Mouse (Mus musculus) cerebellum, postnatal 25 days (tissue): ENCODE data around the gene Hist1h3c.
"Not testable (repeated sequence)": the region's sequence is repeated elsewhere in the genome, so short reads cannot be mapped to it uniquely, and the experiment has no call there.

Experiments used
- DNase-seq, 2 experiments: peaks; one replicate each; pipeline ENCODE4 v3.0.0; 2021; ENCODE audit warnings: mixed read lengths in 2 of 2

Hist1h3c gene

DNA sequence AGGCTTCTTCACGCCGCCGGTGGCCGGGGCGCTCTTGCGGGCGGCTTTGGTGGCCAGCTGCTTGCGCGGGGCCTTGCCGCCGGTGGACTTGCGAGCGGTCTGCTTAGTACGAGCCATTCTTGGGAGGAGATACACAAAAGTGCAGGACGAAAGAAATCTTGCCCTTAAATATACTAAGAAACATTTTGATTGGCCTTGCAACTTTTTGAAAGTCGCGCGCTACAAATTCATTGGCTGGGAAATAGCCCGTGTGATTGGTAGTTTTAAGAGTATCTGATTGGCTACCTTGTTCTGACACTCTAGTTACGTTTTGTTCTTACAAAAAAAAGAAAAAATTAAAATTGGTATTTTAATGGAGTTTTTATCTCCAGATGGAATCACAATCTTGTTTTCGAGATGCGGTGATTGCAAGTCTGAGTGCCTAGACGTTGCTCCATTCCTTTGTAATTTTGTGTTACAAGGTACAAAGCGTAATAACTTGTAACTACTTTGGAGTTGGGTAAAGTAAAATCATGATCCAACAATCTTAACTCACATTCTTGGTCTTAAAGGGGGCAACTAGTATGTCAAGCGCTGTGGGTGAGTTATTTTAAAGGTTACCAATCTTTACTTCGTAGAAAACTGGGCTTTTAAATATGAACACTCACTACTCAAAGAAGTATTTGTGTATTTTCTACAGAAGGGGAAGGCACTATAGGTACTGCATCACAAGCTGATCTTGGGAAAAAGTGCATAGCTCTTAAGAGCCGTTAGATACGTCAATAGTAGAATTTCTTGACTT, at the start of gene Hist1h3c:
Gene Hist1h3c (minus strand): TSS at position 222 of the 781 bp plus-strand sequence.
- peak; percentile 84 to 89 for DNase-seq

DNA sequence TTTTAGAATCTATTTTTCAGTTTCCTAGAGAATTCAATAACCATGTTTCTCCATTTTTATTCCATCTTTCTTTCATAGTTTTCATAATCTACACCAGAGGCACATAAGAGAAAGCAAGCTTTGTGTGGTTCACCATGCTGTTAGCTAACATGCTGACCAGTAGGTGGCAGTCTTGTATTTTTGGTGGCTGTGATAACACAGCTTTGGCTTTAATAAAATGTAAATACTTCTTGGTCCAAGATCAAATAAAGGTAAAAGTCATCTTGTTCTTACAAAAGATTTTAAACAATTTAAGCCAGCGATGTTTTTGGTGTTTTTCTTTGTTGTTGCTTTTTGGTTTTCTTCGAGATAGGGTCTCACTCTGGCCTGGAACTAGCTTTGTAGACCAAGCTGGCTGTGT, 47.1 kb upstream of the Hist1h3c start:
- peak; percentile 15 to 63 for DNase-seq

DNA sequence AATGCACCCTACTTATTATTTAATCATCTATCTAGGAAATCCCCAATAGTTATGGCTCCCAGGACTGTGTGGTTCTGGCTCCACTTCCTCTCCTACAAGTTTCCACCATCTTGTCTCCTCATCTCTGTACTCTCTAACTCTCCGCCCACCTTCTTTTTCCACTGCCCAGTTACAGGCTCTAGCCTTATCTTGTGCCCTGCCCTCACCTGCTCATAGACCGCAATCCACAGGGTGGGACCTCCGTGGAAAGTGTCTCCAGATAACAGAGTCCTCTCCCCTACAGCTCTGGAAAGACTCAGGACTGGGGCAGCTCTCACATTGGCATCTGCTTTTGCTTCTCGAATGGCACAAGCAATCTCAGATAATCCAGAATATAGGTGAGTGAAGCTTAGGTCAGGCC, 33.6 kb upstream of the Hist1h3c start:
- DNase-seq = no peak

GRCm38 (mm10) chr13:23778339-23778738, 32.9 kb upstream of the Hist1h3c start:
- DNase-seq = no peak

GRCm38 (mm10) chr13:23772561-23773313, 27.3 kb upstream of the Hist1h3c start:
- DNase-seq = peak in 1 of 2 experiments; percentile 31

GRCm38 (mm10) chr13:23769613-23770012, 24.2 kb upstream of the Hist1h3c start, which contains the start of gene Trim38:
TSS of gene Trim38 (plus strand) at chr13:23769913.
- DNase-seq = not testable (repeated sequence)

- DNase-seq = no peak
Measured at GRCm38 (mm10) chr13:23768834-23769397, 23.5 kb upstream of the Hist1h3c start.

- DNase-seq = no peak
Measured at GRCm38 (mm10) chr13:23766772-23767171, 21.4 kb upstream of the Hist1h3c start.

DNA sequence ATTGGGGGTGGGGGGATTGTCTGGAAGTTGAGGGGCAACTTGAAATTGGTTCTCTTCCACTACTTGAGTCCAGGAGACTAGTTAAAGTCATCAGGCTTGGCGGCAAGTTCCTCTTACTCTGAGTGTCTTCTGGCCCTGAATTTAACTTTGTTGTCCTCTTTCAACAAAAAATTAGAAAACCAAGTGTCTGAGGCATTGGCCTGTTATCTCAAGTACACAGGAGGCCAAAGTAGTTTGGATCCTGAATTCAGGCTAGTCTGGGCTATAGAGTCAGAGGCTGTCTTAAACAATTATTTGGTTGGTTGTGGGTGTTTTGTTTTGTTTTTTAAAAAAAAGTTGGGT, 19.7 kb upstream of the Hist1h3c start:
- no peak for DNase-seq

DNA sequence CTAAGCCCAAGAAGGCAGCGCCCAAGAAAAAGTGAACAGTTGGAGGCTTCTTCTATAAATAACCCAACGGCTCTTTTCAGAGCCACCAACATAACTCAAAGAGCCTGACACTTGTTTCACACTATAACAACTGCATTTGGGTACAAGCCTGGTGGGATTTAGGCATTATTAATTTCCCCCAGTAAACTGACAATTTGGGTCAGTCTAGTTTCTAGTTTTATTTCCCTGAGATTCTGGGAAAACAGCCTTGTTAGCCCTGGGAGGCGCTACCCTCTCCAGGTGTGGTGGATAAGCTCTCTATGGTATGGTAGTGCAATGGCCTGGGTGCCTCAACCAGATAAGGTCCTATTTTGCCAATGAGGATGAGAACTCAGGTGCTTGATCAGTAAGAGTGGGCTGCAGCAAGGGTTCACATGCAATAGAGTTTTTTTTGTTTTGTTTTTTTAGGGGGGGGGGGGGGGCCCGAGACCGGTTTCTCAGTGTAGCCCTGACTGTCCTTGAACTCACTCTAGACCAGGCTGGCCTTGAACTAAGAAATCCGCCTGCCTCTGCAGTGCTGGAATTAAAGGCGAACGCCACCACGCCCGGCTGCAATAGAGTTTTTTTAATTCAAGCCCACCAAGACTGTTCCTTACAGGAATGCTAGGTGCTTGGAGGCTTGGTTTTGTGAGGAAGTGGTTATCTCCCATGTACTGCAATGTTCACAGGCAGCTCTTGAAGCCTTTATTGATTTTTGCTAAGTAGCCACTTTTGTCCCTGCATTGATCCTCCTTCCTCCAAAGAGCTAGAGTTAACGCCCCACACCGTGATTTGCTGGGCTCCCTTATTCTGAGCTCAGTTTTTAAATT, 19.1 kb upstream of the Hist1h3c start:
- no peak for DNase-seq

DNA sequence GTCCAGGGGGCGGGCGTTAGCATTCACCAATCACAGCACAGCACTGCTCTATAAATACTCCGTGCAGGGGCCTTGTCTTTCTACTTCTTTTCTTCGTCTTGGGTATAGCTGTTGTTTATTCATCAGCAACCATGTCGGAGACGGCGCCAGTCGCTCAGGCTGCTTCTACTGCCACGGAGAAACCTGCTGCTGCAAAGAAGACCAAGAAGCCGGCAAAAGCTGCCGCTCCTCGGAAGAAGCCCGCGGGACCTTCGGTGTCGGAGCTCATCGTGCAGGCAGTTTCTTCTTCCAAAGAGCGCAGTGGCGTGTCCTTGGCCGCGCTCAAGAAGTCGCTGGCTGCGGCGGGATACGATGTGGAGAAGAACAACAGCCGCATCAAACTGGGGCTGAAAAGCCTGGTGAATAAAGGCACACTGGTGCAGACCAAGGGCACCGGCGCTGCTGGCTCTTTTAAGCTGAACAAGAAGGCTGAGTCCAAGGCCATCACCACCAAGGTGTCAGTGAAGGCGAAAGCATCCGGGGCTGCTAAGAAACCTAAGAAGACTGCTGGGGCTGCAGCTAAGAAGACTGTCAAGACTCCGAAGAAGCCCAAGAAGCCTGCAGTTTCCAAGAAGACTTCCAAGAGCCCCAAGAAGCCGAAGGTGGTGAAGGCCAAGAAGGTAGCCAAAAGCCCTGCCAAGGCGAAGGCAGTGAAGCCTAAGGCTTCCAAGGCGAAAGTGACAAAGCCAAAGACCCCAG, 18.4 kb upstream of the Hist1h3c start, which contains the start of gene Hist1h1a:
Gene Hist1h1a (plus strand): TSS at position 81 of the 738 bp plus-strand sequence.
- peak; percentile 76 to 82 for DNase-seq

- DNase-seq = no peak
Measured at GRCm38 (mm10) chr13:23763242-23763585, 17.8 kb upstream of the Hist1h3c start.

- DNase-seq = peak; percentile 66 to 71
Measured at GRCm38 (mm10) chr13:23761871-23762821, 16.7 kb upstream of the Hist1h3c start, which contains the start of gene Hist1h3a. TSS of gene Hist1h3a (minus strand) at chr13:23762386.

GRCm38 (mm10) chr13:23760972-23761864, 15.8 kb upstream of the Hist1h3c start, which contains the start of gene Hist1h4a:
TSS of gene Hist1h4a (minus strand) at chr13:23761230.
- peak; percentile 98 to 99 for DNase-seq

DNA sequence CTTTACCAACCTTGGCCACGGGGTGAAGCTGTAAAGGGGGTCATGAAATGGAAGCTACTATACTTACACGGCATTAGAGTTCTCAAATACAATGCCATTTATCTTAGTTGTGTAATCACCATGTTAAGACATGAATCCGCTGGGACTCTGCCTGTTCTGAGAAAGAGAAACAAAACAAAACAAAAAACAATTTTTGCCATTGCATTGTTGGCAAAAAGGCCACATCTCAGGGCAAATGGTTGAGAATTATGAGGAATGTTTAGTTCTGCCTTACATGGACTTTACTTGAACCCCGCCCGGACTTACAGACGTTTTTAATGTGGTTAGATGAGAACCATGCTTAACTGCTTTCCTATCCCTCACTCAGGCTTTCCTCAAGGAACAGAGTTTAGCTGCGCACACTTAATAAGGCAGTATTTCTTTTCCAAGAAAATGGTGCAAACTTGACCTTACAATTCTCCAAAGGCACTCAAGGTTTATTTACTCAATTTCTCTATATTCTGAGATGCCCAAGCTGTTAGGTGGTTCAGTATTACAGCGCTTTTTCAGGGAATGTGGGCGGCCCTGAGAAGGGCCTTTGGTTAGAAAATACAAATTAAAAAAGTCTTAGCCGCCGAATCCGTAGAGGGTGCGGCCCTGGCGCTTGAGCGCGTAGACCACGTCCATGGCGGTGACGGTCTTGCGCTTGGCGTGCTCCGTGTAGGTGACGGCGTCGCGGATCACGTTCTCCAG, 15.0 kb upstream of the Hist1h3c start:
- DNase-seq = peak in 1 of 2 experiments; percentile 19

- DNase-seq = no peak
Measured at GRCm38 (mm10) chr13:23759916-23760239, 14.5 kb upstream of the Hist1h3c start.

DNA sequence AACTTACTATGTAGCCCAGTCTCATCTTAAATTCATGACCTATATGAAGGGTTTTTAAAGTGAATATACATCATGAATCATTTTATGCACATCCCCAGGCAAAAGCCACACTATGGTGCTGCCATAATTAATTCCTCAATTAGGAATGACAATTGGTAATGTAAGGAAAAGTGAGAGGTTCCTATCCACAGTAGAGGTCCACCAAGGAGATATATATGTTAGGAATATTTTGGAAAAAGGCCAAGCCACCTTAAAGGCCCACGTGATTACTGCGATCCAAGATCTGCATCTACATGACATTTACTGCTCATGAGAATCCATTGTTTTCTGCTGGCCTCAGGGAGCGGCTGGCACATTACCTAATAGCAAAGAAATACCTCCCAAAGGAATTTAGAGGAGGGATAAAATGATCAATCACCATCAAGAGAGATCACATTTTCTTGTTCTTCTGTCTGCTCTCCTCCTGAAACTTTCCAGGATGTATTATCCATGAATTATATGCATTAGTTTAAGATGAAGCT, 13.9 kb upstream of the Hist1h3c start:
- no peak for DNase-seq

GRCm38 (mm10) chr13:23757921-23758320, 12.5 kb upstream of the Hist1h3c start:
- no peak for DNase-seq
